8 mouse cellular contexts compared by ENCODE assay signal in the genomic region with DNA sequence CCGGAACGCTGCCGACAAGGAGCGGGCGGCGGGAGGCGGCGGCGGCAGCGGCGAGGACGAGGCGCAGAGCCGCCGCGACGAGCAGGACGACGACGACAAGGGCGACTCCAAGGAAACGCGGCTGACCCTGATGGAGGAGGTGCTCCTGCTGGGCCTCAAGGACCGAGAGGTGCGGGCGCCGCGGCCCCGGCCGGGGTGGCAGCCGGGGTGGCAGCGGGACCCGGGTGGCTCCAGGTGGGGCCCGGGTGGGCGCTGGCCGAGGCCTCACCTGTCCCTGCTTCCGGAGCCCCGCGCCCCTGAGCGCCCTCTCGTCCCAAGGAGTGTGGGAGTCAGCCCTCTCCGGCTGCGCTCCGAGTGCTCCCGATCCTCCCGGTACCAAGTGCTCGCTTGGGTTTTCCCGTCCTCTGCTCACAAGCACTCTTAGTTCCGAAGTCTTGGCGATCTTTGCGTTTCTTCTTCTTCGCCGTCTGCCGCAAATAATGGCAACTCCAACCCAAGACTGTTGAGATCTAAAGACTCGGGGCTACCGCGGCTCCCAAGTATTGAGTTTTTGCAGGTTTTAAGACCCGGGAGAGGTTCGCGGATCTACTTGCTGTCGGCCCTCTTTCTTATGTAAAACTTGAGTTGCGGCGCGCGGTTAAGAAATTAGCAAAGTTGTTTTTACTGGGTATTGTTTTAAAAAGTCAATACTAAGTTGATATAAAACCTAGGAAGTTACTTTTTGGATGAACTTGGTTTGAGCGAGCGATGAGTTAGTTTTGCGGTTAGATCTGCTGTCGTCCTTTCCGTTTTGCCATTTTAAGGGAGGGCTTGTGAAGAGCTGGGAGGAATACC. TPM values are rescaled to one million over a fixed set of nuclear protein-coding genes. Genes with fewer than 3 reads are reported as not detected.
DNase-seq lines count a peak whose midpoint lies in the region; ATAC-seq and TF ChIP-seq lines count a peak whose summit lies in the region.

TSS of gene 1810049J17Rik (minus strand) at position 112 of the 834 bp plus-strand sequence.

- no peak for TF ChIP-seq EP300 in liver, embryonic 14.5 days (IDR thresholded peaks at IDR 0.05; ENCODE audit: low read depth)

- DNase-seq in 3T3-L1 (ENCODE audit: low read depth, low spot score) = peak; percentile 60
- peak; percentile 70 for DNase-seq in Muller cell, postnatal 12 days (ENCODE audit: inconsistent ontology term)
- peak; percentile 63 for DNase-seq in embryo, embryonic 10.5 days (ENCODE audit: low spot score)
- DNase-seq in heart, adult 18-20 months = peak; percentile 48 to 58
- DNase-seq in liver, embryonic 14.5 days (ENCODE audit: low read depth in 3 of 3, low spot score in 3 of 3) = no peak
- DNase-seq in natural killer cell, adult 2 months (ENCODE audit: low spot score in 2 of 2) = peak; percentile 5 to 23
- DNase-seq in testis, postnatal 14 days (ENCODE audit: low spot score) = peak; percentile 70

- WGBS in intestine, postnatal 0 days = under 1% methylated on average over 66 of the region's 70 CpGs
- WGBS in liver, embryonic 14.5 days (ENCODE audit: insufficient replicate concordance) = under 1% methylated on average over 58 of the region's 70 CpGs

- H3K4me2 ChIP-seq in intestine, postnatal 0 days (replicated peaks; ENCODE audit: low read depth) = peak within 1 kb of the TSS; percentile 85
- H3K4me2 ChIP-seq in liver, embryonic 14.5 days (ENCODE audit: low read depth) = peak within 1 kb of the TSS; percentile 75

- H3K27ac ChIP-seq in intestine, postnatal 0 days (ENCODE audit: low read depth, low read length) = peak within 1 kb of the TSS; percentile 97
- H3K27ac ChIP-seq in liver, embryonic 14.5 days = peak within 1 kb of the TSS; percentile 73

- TF ChIP-seq CTCF in intestine, postnatal 0 days (IDR thresholded peaks at IDR 0.05; ENCODE audit: low read depth) = no peak
- TF ChIP-seq CTCF in liver, embryonic 14.5 days (IDR thresholded peaks at IDR 0.05; ENCODE audit: low read depth) = no peak

- peak within 1 kb of the TSS; percentile 100 for H3K4me3 ChIP-seq in intestine, postnatal 0 days (ENCODE audit: low read depth, low read length)
- peak within 1 kb of the TSS; percentile 76 to 99 for H3K4me3 ChIP-seq in liver, embryonic 14.5 days (ENCODE audit: insufficient read depth in 1 of 2, low read depth in 2 of 2, low read length in 2 of 2)

- no peaks in the 10 kb centered on the region for H3K27me3 ChIP-seq in intestine, postnatal 0 days (replicated peaks; ENCODE audit: control insufficient read depth, insufficient read depth, low read length)
- no peaks in the 10 kb centered on the region for H3K27me3 ChIP-seq in liver, embryonic 14.5 days (ENCODE audit: control insufficient read depth, insufficient read depth, low read length)

- peak within 1 kb of the TSS; percentile 99 for H3K9ac ChIP-seq in intestine, postnatal 0 days (ENCODE audit: low read depth, low read length)
- H3K9ac ChIP-seq in liver, embryonic 14.5 days (replicated peaks) = peak within 1 kb of the TSS; percentile 82

- no peaks in the 10 kb centered on the region for H3K9me3 ChIP-seq in intestine, postnatal 0 days (ENCODE audit: control insufficient read depth)
- H3K9me3 ChIP-seq in liver, embryonic 14.5 days (ENCODE audit: control insufficient read depth, low read length) = no peaks in the 10 kb centered on the region

- peak; percentile 29 for ATAC-seq in intestine, postnatal 0 days
- peak; percentile 49 for ATAC-seq in liver, embryonic 14.5 days (ENCODE audit: insufficient read depth)

- H3K4me1 ChIP-seq in intestine, postnatal 0 days (replicated peaks; ENCODE audit: control insufficient read depth, insufficient read depth, low read length) = peaks cover 3% of the 10 kb centered on the region; the same call in 1 of the 2 replicates
- peaks cover 10 to 20% of the 10 kb centered on the region in 2 experiments for H3K4me1 ChIP-seq in liver, embryonic 14.5 days (replicated peaks; ENCODE audit: control insufficient read depth in 2 of 2, insufficient read depth in 2 of 2, low read length in 1 of 2)

- H3K36me3 ChIP-seq in intestine, postnatal 0 days (ENCODE audit: control insufficient read depth, insufficient read depth) = peaks cover 7% of the 10 kb centered on the region; the same call in 1 of the 2 replicates
- no peaks in the 10 kb centered on the region for H3K36me3 ChIP-seq in liver, embryonic 14.5 days (replicated peaks; ENCODE audit: control insufficient read depth, insufficient read depth, low read depth)

RNA-seq across cellular contexts. Expression of gene 1810049J17Rik, which starts in this region (rescaled TPM):
- total RNA-seq in heart, adult 18-20 months (2021) = 1 to 10 TPM; 1.1 to 1.2 TPM
- 6.5 and 6.9 TPM in 2 replicates for polyA plus RNA-seq in intestine, postnatal 0 days (2015; fragmentation: Nextera tagmentation; extraction: Ambion mirVana)
- polyA plus RNA-seq in liver, embryonic 14.5 days (2012; rRNA removed) = not detected in 2 replicates
- 2.3 and 3.1 TPM in 2 replicates for polyA plus RNA-seq in liver, embryonic 14.5 days (2014; fragmentation: Nextera tagmentation; extraction: Ambion mirVana)

Comparison
In these comparisons a context has a peak if more than half of its experiments do, and no peak if none do; other contexts are left out.
1. DNase-seq: peak in 3T3-L1 (single experiment), Muller cell, postnatal 12 days (single experiment), embryo, embryonic 10.5 days (single experiment), heart, adult 18-20 months (2 of 2), natural killer cell, adult 2 months (2 of 2) and testis, postnatal 14 days (single experiment); none in liver, embryonic 14.5 days (0 of 3).